Mouse (Mus musculus) testis, adult 2 months (tissue): ENCODE measurements around the gene Ccnb1. TPM values are rescaled to one million over a fixed set of nuclear protein-coding genes. Genes with fewer than 3 reads are reported as not detected.

Experiments
- H3K27ac ChIP-seq: fragments of 200-500 bp; 2 replicates; pipeline ENCODE4 v1.5.1; 2012; ENCODE audit warnings: low read depth, low read length; ENCODE audit not compliant: control insufficient read depth, insufficient read depth
- H3K27me3 ChIP-seq: fragments of 200-500 bp; 2 replicates; pipeline ENCODE4 v1.6.1; 2012; ENCODE audit warnings: mild to moderate bottlenecking, low read length, moderate library complexity; ENCODE audit not compliant: control insufficient read depth, insufficient read depth
- H3K36me3 ChIP-seq: fragments of 200-500 bp; 2 replicates; pipeline ENCODE4 v1.6.1; 2012; ENCODE audit warnings: mild to moderate bottlenecking, low read length; ENCODE audit not compliant: control insufficient read depth, insufficient read depth
- H3K4me1 ChIP-seq: fragments of 200-500 bp; 2 replicates; pipeline ENCODE4 v1.6.1; 2012; ENCODE audit warnings: low read length; ENCODE audit not compliant: control insufficient read depth, insufficient read depth
- H3K4me3 ChIP-seq: fragments of 200-500 bp; 2 replicates; pipeline ENCODE4 v1.5.1; 2012; ENCODE audit warnings: low read depth, mild to moderate bottlenecking, low read length, moderate library complexity, mixed read lengths; ENCODE audit not compliant: control insufficient read depth
- CTCF ChIP-seq: fragments of 200-500 bp; IDR thresholded peaks from 2 replicates; pipeline ENCODE4 v1.5.1; 2012; ENCODE audit warnings: low read depth, mild to moderate bottlenecking, inconsistent platforms, low read length, moderate library complexity; ENCODE audit not compliant: control insufficient read depth, insufficient read depth, insufficient replicate concordance
- POLR2A ChIP-seq: fragments of 200-500 bp; IDR thresholded peaks from 2 replicates; pipeline ENCODE4 v1.6.1; 2012; ENCODE audit warnings: low read depth, mild to moderate bottlenecking, inconsistent platforms, low read length, moderate library complexity; ENCODE audit not compliant: control insufficient read depth
- polyA plus RNA-seq: library from polyadenylated mRNA; depleted of rRNA; stranded (reverse); fragments of >200 nt; gene quantifications from 2 replicates; pipeline ENCODE4 v1.2.3, GENCODE M21; 2012

Ccnb1 gene
- polyA plus RNA-seq, 1 experiment: 41.6 TPM

DNA sequence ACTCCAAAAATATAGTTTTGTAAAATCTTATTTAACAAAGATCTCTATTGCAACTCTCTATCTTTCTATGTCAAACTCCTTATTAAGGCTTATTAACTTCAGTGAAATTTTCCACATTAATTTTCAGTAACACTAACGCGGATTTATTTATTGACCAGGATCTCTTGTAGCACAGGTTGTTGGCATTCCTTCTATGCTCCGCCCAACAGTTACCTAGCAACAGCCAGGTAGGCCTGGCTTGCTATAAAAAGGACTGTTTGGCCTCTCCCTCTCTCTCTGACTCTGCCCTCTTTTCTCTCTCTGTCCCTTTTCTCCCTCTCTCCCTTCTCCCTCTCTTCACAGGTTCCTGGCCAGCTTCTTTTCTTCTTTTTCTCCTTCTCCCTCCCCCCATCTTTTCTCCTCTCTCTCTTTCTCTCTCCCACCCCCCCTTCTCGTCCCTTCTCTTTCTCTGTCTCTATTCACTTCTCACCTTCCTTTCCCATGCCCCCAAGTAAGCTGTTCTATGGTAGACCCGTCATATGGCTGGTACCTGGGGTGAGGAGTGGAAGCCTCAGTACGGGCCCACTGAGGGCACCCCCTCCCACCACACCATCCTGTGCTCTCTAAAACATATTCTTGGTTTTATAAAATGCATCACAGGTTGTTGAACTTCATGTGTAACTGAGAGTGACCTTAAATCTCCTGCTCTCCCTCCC is 1.1 kb upstream of the Ccnb1 start:
- TF ChIP-seq POLR2A (no peak), CTCF (no peak)
- no peak overlapping the region for H3K27ac ChIP-seq
- H3K4me1 ChIP-seq: peaks cover 11% of the 10 kb centered on the region
- peak overlapping the region; percentile 18 for H3K4me3 ChIP-seq
- no peaks in the 10 kb centered on the region for H3K36me3 ChIP-seq
- no peaks in the 10 kb centered on the region for H3K27me3 ChIP-seq

DNA sequence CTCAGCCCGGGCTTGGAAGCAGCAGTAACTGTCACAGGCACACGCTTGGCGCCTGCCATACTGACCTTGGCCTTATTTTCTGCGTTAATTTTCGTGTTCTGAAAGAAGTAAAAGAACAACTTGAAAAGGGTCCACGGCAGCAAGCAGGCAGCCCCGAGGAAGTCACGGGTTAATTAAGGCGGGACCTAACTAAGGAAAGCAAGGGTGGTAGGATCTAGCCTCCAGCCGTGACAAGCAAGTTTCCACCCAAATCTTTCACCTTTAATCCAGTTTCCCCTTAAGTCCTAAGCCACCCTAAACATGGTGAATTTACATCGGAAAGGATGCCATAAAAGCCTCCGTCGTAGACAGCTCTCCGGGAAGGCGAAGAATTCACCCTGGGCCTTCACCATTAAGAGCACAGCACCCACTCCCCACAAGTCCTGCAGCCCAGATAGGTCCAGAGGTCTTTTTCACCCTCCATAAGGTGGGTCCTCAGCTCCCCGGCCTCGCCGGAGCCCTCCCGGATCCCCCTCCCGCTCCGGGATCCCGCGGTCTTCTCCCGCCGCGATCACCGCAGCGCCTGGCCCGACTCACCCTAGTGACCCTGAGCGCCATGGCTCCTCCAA is 460 bp downstream of the Ccnb1 start:
- no peaks in the 10 kb centered on the region for H3K36me3 ChIP-seq
- TF ChIP-seq POLR2A (no peak), CTCF (no peak)

DNA sequence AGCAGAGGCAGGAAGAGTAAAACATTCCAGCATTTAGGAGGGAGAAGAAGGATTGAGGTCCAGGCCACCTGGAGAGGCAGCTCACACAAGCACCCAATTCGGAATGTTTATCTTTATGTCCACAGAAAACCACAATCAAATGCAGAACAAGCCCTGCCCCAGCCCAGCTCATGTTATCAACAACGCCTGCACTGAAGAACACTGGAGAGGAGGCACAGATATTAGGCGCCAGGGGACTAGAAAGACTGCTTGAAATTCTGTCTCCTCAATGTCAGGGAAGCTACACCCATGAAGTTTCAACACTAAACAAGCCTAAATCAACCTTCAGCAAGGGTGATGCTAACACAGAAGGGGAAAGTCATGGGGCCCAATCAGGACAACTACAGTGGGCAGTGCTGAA is 8.9 kb downstream of the Ccnb1 start:
- Histone ChIP-seq H3K4me3 (peak overlapping the region; percentile 56), H3K36me3 (no peaks in the 10 kb centered on the region), H3K4me1 (peaks cover 6% of the 10 kb centered on the region), H3K27ac (no peak overlapping the region), H3K27me3 (no peaks in the 10 kb centered on the region)
- TF ChIP-seq CTCF: no peak
- no peak for TF ChIP-seq POLR2A

More for the DNA sequence above, 460 bp downstream of the Ccnb1 start:
- peak overlapping the region; percentile 71 for H3K27ac ChIP-seq
- H3K4me1 ChIP-seq: peaks cover 11% of the 10 kb centered on the region
- no peaks in the 10 kb centered on the region for H3K27me3 ChIP-seq
- H3K4me3 ChIP-seq: peak overlapping the region; percentile 96

DNA sequence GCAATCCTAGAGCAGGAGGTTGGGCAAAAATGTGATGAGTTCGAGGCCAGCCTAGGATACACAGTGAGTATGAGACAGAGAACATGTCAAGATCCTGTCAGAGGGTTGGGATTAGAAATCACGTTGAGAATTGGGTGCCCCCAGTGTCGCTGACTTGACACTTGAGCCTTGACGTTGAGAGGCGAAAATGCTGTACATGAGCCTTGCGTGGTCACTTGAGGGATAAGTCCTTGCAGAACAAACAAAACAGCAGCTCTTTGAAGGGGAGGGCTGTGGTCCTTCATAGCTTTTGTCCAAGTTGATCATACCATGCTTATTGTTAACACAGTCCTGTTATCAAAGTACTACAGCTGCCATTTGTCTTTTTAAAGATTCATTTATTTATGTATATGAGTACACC is 9.7 kb downstream of the Ccnb1 start:
- Histone ChIP-seq H3K4me3 (peak overlapping the region; percentile 95), H3K36me3 (no peaks in the 10 kb centered on the region), H3K27me3 (no peaks in the 10 kb centered on the region), H3K27ac (no peak overlapping the region), H3K4me1 (peaks cover 6% of the 10 kb centered on the region)
- TF ChIP-seq CTCF: no peak
- TF ChIP-seq POLR2A: no peak

DNA sequence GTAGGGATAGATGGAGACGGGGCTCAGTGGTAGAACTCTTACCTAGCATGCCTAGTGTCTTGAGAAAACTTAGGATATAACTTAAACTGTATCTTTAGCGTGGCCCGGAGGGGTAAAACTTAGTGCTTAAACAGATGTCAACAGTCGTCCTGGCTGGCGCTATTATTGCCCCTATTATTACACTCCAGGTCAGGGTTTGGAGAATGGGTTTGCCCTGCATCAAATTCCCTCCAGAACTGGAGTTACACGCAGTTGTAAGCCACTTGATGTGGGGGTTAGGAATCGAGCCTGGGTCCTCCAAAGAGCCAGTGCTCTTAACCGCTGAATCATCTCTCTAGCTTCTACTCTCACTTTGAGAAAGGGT is 10.3 kb downstream of the Ccnb1 start:
- Histone ChIP-seq H3K36me3 (no peaks in the 10 kb centered on the region), H3K27me3 (no peaks in the 10 kb centered on the region), H3K4me1 (peaks cover 6% of the 10 kb centered on the region), H3K27ac (peak overlapping the region; percentile 73), H3K4me3 (peak overlapping the region; percentile 95)
- TF ChIP-seq CTCF (no peak), POLR2A (no peak)

DNA sequence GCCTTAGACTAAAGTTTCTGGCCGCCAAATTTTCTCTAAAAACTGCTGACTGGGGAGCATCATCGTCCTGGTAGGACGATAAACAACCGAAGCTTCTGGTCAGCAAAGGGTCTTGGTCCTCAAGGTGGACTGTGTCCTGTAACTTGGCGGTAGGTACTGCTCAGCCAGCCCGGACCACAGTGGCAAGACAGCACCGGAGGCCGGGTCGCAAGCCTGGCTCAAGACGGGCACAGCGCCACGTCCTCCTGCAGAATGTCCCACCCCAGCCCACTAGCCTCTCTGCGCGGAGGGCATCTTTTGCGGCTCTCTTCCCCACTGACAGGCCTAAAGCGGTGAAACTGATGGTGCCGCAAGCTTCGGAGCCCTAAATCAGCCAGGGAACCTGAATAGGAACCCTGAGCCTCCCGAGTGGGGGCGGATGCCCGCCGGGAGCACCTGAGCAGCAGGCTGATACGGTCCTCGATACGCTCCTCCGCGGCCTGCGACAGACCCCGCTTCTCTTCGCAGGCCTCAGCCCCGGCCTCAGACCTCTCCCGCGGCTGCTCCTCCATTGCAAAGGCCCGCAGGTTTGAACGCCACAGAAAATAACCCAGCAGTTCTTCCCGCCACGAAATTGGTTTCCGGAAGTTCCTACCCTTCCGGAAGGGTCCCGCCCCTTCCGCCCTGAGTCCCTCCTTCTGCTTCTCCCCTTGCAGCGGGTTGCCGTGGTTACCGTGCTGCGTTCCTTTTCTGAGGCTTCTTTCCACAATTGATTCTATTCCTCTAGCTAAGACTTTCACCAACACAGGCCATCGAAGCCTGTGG is 10.9 kb downstream of the Ccnb1 start, which contains the start of gene Cenph:
TSS of gene Cenph (minus strand) at position 648 of the 804 bp plus-strand sequence.
- TF ChIP-seq CTCF: no peak
- TF ChIP-seq POLR2A: peak; percentile 62
- H3K4me1 ChIP-seq: peaks cover 6% of the 10 kb centered on the region
- H3K27me3 ChIP-seq: no peaks in the 10 kb centered on the region
- H3K36me3 ChIP-seq: no peaks in the 10 kb centered on the region
- peak within 1 kb of the TSS; percentile 73 for H3K27ac ChIP-seq
- peak within 1 kb of the TSS; percentile 95 for H3K4me3 ChIP-seq

DNA sequence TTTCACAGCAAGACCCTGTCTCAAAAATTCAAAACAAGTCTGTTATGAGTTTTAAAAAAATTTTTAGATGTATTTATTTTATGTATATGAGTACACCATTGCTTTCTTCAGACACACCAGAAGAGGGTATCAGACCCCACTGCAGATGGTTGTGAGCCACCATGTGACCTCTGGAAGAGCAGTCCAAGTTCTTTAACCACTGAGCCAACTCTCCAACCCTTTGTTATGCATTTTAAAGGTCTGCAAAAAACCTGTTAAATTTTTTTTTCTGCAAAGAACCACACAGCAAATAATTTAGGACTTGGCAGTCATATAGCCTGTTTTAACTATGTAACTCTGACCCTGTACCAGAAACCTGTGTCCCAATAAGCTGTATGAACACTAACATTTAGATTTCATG is 11.7 kb downstream of the Ccnb1 start:
- no peaks in the 10 kb centered on the region for H3K27me3 ChIP-seq
- no peak for TF ChIP-seq POLR2A
- H3K4me1 ChIP-seq: peaks cover 6% of the 10 kb centered on the region
- no peaks in the 10 kb centered on the region for H3K36me3 ChIP-seq
- no peak overlapping the region for H3K4me3 ChIP-seq
- H3K27ac ChIP-seq: no peak overlapping the region
